Mouse (Mus musculus) ES-Bruce4 (cell line): Measurements from ENCODE around the gene Spock1. TPM values are rescaled to one million over a fixed set of nuclear protein-coding genes. Genes with fewer than 3 reads are reported as not detected.
A peak's percentile ranks its signal among the peaks of the same experiment; 100 is the strongest.

Source experiments
- H3K27ac ChIP-seq: 2 replicates; pipeline ENCODE4 v1.5.1; 2012; ENCODE audit warnings: low read length, inconsistent platforms; ENCODE audit not compliant: insufficient read depth
- H3K27me3 ChIP-seq: 2 replicates; pipeline ENCODE4 v1.6.1; 2012; ENCODE audit warnings: mild to moderate bottlenecking, low read length, inconsistent platforms; ENCODE audit not compliant: control insufficient read depth, poor library complexity, insufficient read depth, severe bottlenecking
- H3K36me3 ChIP-seq: 2 replicates; pipeline ENCODE4 v1.6.1; 2012; ENCODE audit warnings: inconsistent platforms, mild to moderate bottlenecking, low read length, moderate library complexity; ENCODE audit not compliant: control insufficient read depth, poor library complexity, insufficient read depth, severe bottlenecking
- H3K4me1 ChIP-seq: one replicate; pipeline ENCODE4 v1.8.1; 2011; ENCODE audit warnings: low read length; ENCODE audit not compliant: control insufficient read depth, insufficient read depth
- H3K4me3 ChIP-seq: 2 replicates; pipeline ENCODE4 v1.5.1; 2011; ENCODE audit warnings: low read depth, mild to moderate bottlenecking, low read length
- H3K9ac ChIP-seq: 2 replicates; pipeline ENCODE4 v1.6.1; 2012; ENCODE audit warnings: low read depth, mild to moderate bottlenecking, inconsistent platforms; ENCODE audit not compliant: poor library complexity, severe bottlenecking
- H3K9me3 ChIP-seq: replicated peaks from 2 replicates; pipeline ENCODE4 v1.6.1; 2012; ENCODE audit warnings: mild to moderate bottlenecking, low read length, inconsistent platforms; ENCODE audit not compliant: control insufficient read depth, poor library complexity, insufficient read depth, severe bottlenecking
- CTCF ChIP-seq: IDR thresholded peaks from one replicate; pipeline ENCODE4 v1.8.1; 2011; ENCODE audit warnings: low read depth, low read length
- EP300 ChIP-seq: IDR thresholded peaks from 2 replicates; pipeline ENCODE4 v1.6.1; 2011; ENCODE audit warnings: low read depth, low read length; ENCODE audit not compliant: insufficient read depth
- POLR2A ChIP-seq: IDR thresholded peaks from one replicate; pipeline ENCODE4 v1.8.1; 2011; ENCODE audit warnings: low read length; ENCODE audit not compliant: insufficient read depth
- polyA plus RNA-seq: library from polyadenylated mRNA; stranded (reverse); fragments of >200 nt; gene quantifications from 2 replicates; pipeline ENCODE4 v1.2.4, GENCODE M21; 2011; ENCODE audit warnings: low read depth; ENCODE audit not compliant: missing spikeins, insufficient read depth, insufficient read length

Spock1 gene
- polyA plus RNA-seq = 0.61 TPM in 1 of 2 replicates, not detected in the other

DNA sequence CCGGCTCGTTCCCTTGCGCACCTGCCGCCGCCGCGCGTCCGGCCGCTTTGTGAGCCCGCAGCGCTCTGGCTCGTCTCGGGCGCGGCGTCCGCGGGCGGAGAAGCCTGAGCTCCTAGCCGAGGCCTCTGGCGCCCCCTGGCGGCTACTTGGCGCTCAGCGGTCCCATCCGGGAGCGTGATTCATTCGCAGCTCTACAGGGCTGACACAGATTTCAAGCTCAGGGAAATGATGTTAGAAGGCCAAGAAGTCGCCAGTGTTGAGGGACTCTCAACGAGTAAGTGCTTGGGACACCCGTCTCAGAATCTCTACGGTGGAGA is at the start of gene Spock1:
Gene Spock1, minus strand, starts transcription at position 67 of the 317 bp plus-strand sequence.
- peaks cover 10% of the 10 kb centered on the region for H3K27me3 ChIP-seq
- peak within 1 kb of the TSS; percentile 47 for H3K9ac ChIP-seq
- H3K27ac ChIP-seq = no peak within 1 kb of the TSS
- no peaks in the 10 kb centered on the region for H3K9me3 ChIP-seq
- H3K36me3 ChIP-seq = no peaks in the 10 kb centered on the region
- TF ChIP-seq CTCF (peak; percentile 83), EP300 (no peak)
- no peaks in the 10 kb centered on the region for H3K4me1 ChIP-seq
- peak within 1 kb of the TSS; percentile 66 for H3K4me3 ChIP-seq

DNA sequence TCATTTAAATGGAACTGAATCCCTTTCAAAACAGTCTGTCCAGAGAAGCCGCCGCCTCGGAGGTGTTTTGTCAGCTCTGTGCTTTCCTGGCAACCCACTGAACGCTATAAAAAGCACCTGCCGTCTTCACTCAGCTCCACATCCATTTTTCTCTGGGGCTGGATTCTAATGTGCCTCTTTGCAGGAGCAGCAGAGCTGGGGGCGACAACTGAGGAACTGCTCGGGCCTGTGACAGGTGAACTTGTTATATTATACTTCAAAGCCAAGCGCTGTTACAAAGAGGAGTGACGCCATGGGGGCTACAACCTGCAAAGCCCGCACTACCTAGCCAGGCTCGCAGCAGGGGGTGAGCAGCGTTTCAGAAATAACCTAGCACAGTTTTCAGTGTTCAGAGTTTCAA is 42.0 kb upstream of the Spock1 start:
- Histone ChIP-seq H3K27ac (no peak overlapping the region), H3K36me3 (no peaks in the 10 kb centered on the region), H3K9me3 (no peaks in the 10 kb centered on the region; the same call in none of the 2 replicates), H3K4me1 (no peaks in the 10 kb centered on the region), H3K9ac (no peak overlapping the region), H3K4me3 (no peak overlapping the region), H3K27me3 (no peaks in the 10 kb centered on the region)
- TF ChIP-seq CTCF (no peak), POLR2A (no peak), EP300 (no peak)

DNA sequence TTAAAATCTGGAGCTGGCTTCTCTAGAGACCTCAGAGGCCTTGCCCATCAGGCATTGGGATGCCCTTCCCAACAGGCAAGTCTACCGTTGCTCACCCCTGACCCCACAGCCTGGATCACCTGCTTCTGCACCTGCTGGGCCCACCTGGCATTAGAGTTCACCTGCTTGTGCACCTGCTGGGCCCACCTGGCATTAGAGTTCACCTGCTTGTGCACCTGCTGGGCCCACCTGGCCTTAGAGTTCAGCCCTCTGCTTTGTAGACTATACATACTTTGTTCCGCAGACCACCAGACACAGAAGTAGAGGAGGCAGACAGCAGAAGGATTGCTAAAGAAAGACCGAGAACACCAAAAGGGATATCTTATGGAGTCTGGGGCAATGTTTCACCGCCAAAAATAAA is 41.4 kb upstream of the Spock1 start:
- TF ChIP-seq POLR2A (no peak), EP300 (no peak), CTCF (no peak)
- H3K27ac ChIP-seq = no peak overlapping the region
- no peaks in the 10 kb centered on the region; the same call in none of the 2 replicates for H3K9me3 ChIP-seq
- H3K9ac ChIP-seq = no peak overlapping the region
- H3K36me3 ChIP-seq = no peaks in the 10 kb centered on the region
- no peaks in the 10 kb centered on the region for H3K4me1 ChIP-seq
- H3K4me3 ChIP-seq = no peak overlapping the region
- H3K27me3 ChIP-seq = no peaks in the 10 kb centered on the region

DNA sequence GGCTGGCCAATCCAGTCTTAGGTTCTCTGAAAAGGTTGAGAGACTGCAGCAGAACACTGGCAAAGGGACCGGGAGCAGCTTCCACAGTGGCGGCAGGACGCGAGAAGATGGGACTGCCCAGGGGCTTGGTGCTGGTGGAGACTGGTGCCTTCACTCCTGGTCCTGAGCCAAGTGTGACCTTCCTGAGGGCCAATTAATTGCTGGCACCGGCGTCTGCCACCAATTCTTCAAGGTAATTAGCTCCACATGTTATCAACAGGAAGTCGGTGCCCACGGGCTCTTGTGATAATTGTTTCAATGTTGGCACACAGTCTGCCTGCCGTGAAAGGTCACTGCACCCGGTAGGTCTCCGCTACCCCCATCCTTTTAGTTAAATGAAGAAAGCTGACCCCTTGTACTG is 37.1 kb upstream of the Spock1 start:
- no peak overlapping the region for H3K27ac ChIP-seq
- H3K4me3 ChIP-seq = no peak overlapping the region
- no peaks in the 10 kb centered on the region for H3K36me3 ChIP-seq
- H3K27me3 ChIP-seq = no peaks in the 10 kb centered on the region
- TF ChIP-seq CTCF (no peak), EP300 (no peak), POLR2A (no peak)
- H3K4me1 ChIP-seq = no peaks in the 10 kb centered on the region
- no peak overlapping the region for H3K9ac ChIP-seq
- H3K9me3 ChIP-seq = no peaks in the 10 kb centered on the region; the same call in none of the 2 replicates

DNA sequence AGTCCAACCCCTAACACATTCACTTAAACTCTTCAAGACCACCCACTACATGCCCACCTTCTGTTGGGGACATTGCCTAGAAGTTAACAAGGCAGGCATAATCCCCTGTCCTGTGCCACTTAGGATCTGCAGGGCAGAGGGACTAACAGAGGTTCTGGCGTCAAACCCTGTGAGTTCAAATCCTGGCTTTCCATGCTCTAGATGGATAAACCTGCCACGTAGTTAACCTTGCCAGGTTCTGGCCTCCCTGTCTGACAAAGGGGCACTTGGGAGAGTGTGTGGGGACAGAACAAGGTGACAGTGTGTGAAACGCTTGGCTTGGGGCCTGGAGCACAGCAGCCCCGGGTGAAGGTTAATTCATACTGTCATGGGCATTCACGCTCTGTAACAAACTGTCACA is 36.3 kb upstream of the Spock1 start:
- Histone ChIP-seq H3K27ac (no peak overlapping the region), H3K9me3 (no peaks in the 10 kb centered on the region; the same call in none of the 2 replicates)
- TF ChIP-seq CTCF (no peak), EP300 (no peak), POLR2A (no peak)

GRCm38 (mm10) chr13:57943900-57944299 is 35.8 kb upstream of the Spock1 start:
- H3K9me3 ChIP-seq = no peaks in the 10 kb centered on the region; the same call in none of the 2 replicates
- H3K27ac ChIP-seq = no peak overlapping the region
- no peaks in the 10 kb centered on the region for H3K36me3 ChIP-seq
- H3K4me3 ChIP-seq = no peak overlapping the region
- no peak overlapping the region for H3K9ac ChIP-seq
- no peaks in the 10 kb centered on the region for H3K27me3 ChIP-seq
- H3K4me1 ChIP-seq = no peaks in the 10 kb centered on the region
- TF ChIP-seq EP300 (no peak), POLR2A (no peak), CTCF (no peak)

More for the DNA sequence above, 36.3 kb upstream of the Spock1 start:
- Histone ChIP-seq H3K4me3 (no peak overlapping the region), H3K27me3 (no peaks in the 10 kb centered on the region), H3K4me1 (no peaks in the 10 kb centered on the region), H3K9ac (no peak overlapping the region), H3K36me3 (no peaks in the 10 kb centered on the region)
